Mouse (Mus musculus): ENCODE measurements around the gene Tubg2. TPM values are rescaled to one million over a fixed set of nuclear protein-coding genes. Genes with fewer than 3 reads are reported as not detected.

Gene Tubg2
- total RNA-seq, 2 experiments from 2014 or later = 6.8 TPM

GRCm38 (mm10) chr11:101192646-101193045, 36.9 kb downstream of the Tubg2 start:
- DNase-seq (ENCODE audit: low spot score in 2 of 2) = no peak

- DNase-seq (ENCODE audit: low spot score in 2 of 2) = no peak
Measured at GRCm38 (mm10) chr11:101193076-101193475, 37.4 kb downstream of the Tubg2 start.

GRCm38 (mm10) chr11:101194137-101194536, 38.4 kb downstream of the Tubg2 start:
- no peak for DNase-seq (ENCODE audit: low spot score in 2 of 2)

- no peak for DNase-seq (ENCODE audit: low spot score in 2 of 2)
Measured at GRCm38 (mm10) chr11:101194643-101195042, 38.9 kb downstream of the Tubg2 start.

GRCm38 (mm10) chr11:101195101-101195500, 39.4 kb downstream of the Tubg2 start:
- no peak for DNase-seq (ENCODE audit: low spot score in 2 of 2)

- no peak for DNase-seq (ENCODE audit: low spot score in 2 of 2)
Measured at GRCm38 (mm10) chr11:101195571-101195970, 39.9 kb downstream of the Tubg2 start.

- no peak for DNase-seq (ENCODE audit: low spot score in 2 of 2)
Measured at GRCm38 (mm10) chr11:101196175-101196574, 40.5 kb downstream of the Tubg2 start.

- no peak for DNase-seq (ENCODE audit: low spot score in 2 of 2)
Measured at GRCm38 (mm10) chr11:101199555-101199954, 43.8 kb downstream of the Tubg2 start.

- no peak for DNase-seq (ENCODE audit: low spot score in 2 of 2)
Measured at GRCm38 (mm10) chr11:101200986-101201385, 45.3 kb downstream of the Tubg2 start.

Small RNAs within 50 kb of the gene (microRNA-seq; reads per million reads assigned to microRNA genes)
- gene Gm27626 = not detected

Other genes starting within 250 kb of the Tubg2 start
- gene Stat3, start 216.4 kb upstream of the Tubg2 start, total RNA-seq (2021) = 10 to 100 TPM; 71.5 to 75.1 TPM
- gene Cavin1, start 185.0 kb upstream of the Tubg2 start, total RNA-seq (2021) = 100 to 1,000 TPM; 385 to 413 TPM
- 10 to 100 TPM; 70.3 to 73.5 TPM for gene Atp6v0a1, start 146.5 kb upstream of the Tubg2 start, total RNA-seq (2021)
- gene Naglu, start 85.9 kb upstream of the Tubg2 start, total RNA-seq (2021) = 10 to 100 TPM; 11.4 to 12.8 TPM
- under 1 TPM; 0.20 to 0.21 TPM for gene Hsd17b1, start 77.5 kb upstream of the Tubg2 start, total RNA-seq (2021)
- 10 to 100 TPM; 15.1 to 17.8 TPM for gene Coasy, start 73.3 kb upstream of the Tubg2 start, total RNA-seq (2021)
- gene Mlx, start 68.6 kb upstream of the Tubg2 start, total RNA-seq (2021) = 10 to 100 TPM; 13.1 to 13.4 TPM
- gene Psmc3ip, start 60.5 kb upstream of the Tubg2 start, total RNA-seq (2021) = 1 to 10 TPM; 4.9 to 6.2 TPM
- gene Retreg3, start 36.0 kb upstream of the Tubg2 start, total RNA-seq (2021) = 10 to 100 TPM; 41.6 to 42.9 TPM
- gene Tubg1, start 36.0 kb upstream of the Tubg2 start, total RNA-seq (2021) = 10 to 100 TPM; 39.3 to 42.1 TPM
- gene Cntnap1, start 14.6 kb downstream of the Tubg2 start, total RNA-seq (2021) = 1 to 10 TPM; 3.2 to 4.1 TPM
- 10 to 100 TPM; 39.5 to 41.4 TPM for gene Plekhh3, start 15.4 kb downstream of the Tubg2 start, total RNA-seq (2021)
- gene Ccr10, start 19.5 kb downstream of the Tubg2 start, total RNA-seq (2021) = under 1 TPM; 0.36 to 0.37 TPM
- gene Ezh1, start 70.6 kb downstream of the Tubg2 start, total RNA-seq (2021) = 10 to 100 TPM; 19.3 to 24.6 TPM
- 10 to 100 TPM; 82.6 to 85.8 TPM for gene Ramp2, start 90.1 kb downstream of the Tubg2 start, total RNA-seq (2021)
- gene Vps25, start 97.8 kb downstream of the Tubg2 start, total RNA-seq (2021) = 10 to 100 TPM; 48.6 to 48.8 TPM
- 1 to 10 TPM in 1 of 2 experiments, under 1 TPM in 1; 0.83 to 1.7 TPM for gene Wnk4, start 104.7 kb downstream of the Tubg2 start, total RNA-seq (2021)
- under 1 TPM; 0.32 to 0.39 TPM for gene Cntd1, start 123.1 kb downstream of the Tubg2 start, total RNA-seq (2021)
- 10 to 100 TPM; 59.8 to 71.2 TPM for gene Coa3, start 123.2 kb downstream of the Tubg2 start, total RNA-seq (2021)
- 10 to 100 TPM; 82.5 to 86.9 TPM for gene Becn1, start 146.4 kb downstream of the Tubg2 start, total RNA-seq (2021)
- gene Psme3, start 160.3 kb downstream of the Tubg2 start, total RNA-seq (2021) = 10 to 100 TPM; 62.6 to 84.7 TPM
- 1 to 10 TPM; 2.8 to 3.0 TPM for gene Aoc2, start 169.2 kb downstream of the Tubg2 start, total RNA-seq (2021)
- 10 to 100 TPM; 47.2 to 49.8 TPM for gene Aoc3, start 174.7 kb downstream of the Tubg2 start, total RNA-seq (2021)
- gene G6pc, start 211.7 kb downstream of the Tubg2 start, total RNA-seq (2021) = under 1 TPM in 1 of 2 experiments, not detected in 1; 0.47 TPM